Mouse (Mus musculus): ENCODE results near the gene Syne3. TPM values are rescaled to one million over a fixed set of nuclear protein-coding genes. Genes with fewer than 3 reads are reported as not detected.

The Syne3 gene
- total RNA-seq, 2 experiments from 2014 or later = 7.3 to 7.8 TPM

- DNase-seq = peak; percentile 81
These were observed 15.8 kb upstream of the Syne3 start for GRCm38 (mm10) chr12:105025271-105025946.

GRCm38 (mm10) chr12:105022776-105023175 lies 13.2 kb upstream of the Syne3 start:
- DNase-seq = no peak

- no peak for DNase-seq
These were observed 12.5 kb upstream of the Syne3 start for GRCm38 (mm10) chr12:105022141-105022540.

GRCm38 (mm10) chr12:105021441-105022069 lies 11.9 kb upstream of the Syne3 start:
- no peak for DNase-seq

GRCm38 (mm10) chr12:105019359-105020219 lies 10.0 kb upstream of the Syne3 start:
- peak; percentile 79 for DNase-seq

- DNase-seq = no peak
These were observed 7.0 kb upstream of the Syne3 start for GRCm38 (mm10) chr12:105016639-105017038.

- no peak for DNase-seq
These were observed 6.6 kb upstream of the Syne3 start for GRCm38 (mm10) chr12:105016199-105016598.

- peak; percentile 75 for DNase-seq
These were observed 3.5 kb upstream of the Syne3 start for GRCm38 (mm10) chr12:105013065-105013464.

- no peak for DNase-seq
These were observed 2.7 kb upstream of the Syne3 start for GRCm38 (mm10) chr12:105012314-105012713.

- no peak for DNase-seq
These were observed 2.0 kb upstream of the Syne3 start for GRCm38 (mm10) chr12:105011589-105011988.

GRCm38 (mm10) chr12:105010213-105010790 lies 693 bp upstream of the Syne3 start:
- no peak for DNase-seq

GRCm38 (mm10) chr12:105008752-105009178 lies 844 bp downstream of the Syne3 start:
- peak; percentile 77 for DNase-seq

- no peak for DNase-seq
These were observed 1.5 kb downstream of the Syne3 start for GRCm38 (mm10) chr12:105008150-105008549.

- no peak for DNase-seq
These were observed 4.0 kb downstream of the Syne3 start for GRCm38 (mm10) chr12:105005715-105005972.

- DNase-seq = no peak
These were observed 4.5 kb downstream of the Syne3 start for GRCm38 (mm10) chr12:105004956-105005714.

GRCm38 (mm10) chr12:105003715-105004114 lies 5.9 kb downstream of the Syne3 start:
- no peak for DNase-seq

- DNase-seq = no peak
These were observed 6.5 kb downstream of the Syne3 start for GRCm38 (mm10) chr12:105003158-105003557.

GRCm38 (mm10) chr12:105002340-105003132 lies 7.1 kb downstream of the Syne3 start:
- no peak for DNase-seq

- no peak for DNase-seq
These were observed 8.3 kb downstream of the Syne3 start for GRCm38 (mm10) chr12:105001317-105001716.

GRCm38 (mm10) chr12:105000487-105001283 lies 8.9 kb downstream of the Syne3 start:
- no peak for DNase-seq

- DNase-seq = no peak
These were observed 10.4 kb downstream of the Syne3 start for GRCm38 (mm10) chr12:104999171-104999570.
